Mouse (Mus musculus) spleen, postnatal 10 days (tissue): ENCODE measurements around the gene Peg10.

Experiments
- DNase-seq, 2 experiments: peaks; one replicate each; pipeline ENCODE4 v3.0.0; 2021 to 2022; ENCODE audit warnings: low spot score in 2 of 2

The Peg10 gene

GRCm38 (mm10) chr6:4746696-4747439 is at the start of gene Peg10, which contains the start of gene Sgce:
Peg10 (plus strand) TSS chr6:4747306.
Sgce (minus strand) TSS chr6:4747207.
- peak; percentile 9 to 52 for DNase-seq

DNA sequence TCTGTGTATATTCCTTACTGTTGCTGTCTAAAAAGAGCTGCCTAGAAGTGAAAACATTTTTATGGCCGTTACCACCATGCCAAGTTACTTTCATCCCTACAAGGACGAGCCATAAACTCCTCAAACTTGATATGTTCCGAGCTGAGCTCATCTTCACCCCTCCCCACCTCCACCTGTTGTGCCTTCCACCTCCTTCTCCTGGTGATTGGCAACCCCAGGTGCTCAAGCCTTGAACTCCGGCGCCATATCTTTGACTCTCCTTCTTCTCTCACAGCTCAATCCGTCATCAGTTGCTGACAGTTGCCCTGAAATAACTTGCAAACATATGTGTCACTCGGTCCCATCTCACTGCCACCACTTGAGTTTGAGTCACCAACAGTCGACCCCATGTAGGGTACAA is 45.5 kb upstream of the Peg10 start:
- DNase-seq, result no peak

DNA sequence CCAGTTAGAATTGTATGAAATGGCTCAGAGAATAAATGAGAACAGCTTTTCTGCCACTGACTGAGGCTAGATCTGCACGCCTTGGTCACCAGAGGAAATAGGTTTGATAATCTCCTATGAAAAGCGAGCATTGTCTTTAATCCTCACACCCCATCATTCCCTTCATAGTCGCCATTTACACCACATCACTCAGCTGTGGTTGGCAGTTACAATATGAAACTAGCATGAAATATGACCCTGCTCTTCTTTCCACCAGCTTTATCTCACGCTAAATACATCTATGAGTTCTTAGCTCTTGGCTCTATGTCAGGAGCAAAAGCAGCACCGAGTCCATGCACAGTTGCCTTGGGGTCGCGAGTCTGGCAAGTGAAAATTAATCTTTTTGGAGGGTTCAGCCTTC is 43.2 kb upstream of the Peg10 start:
- DNase-seq, result no peak

GRCm38 (mm10) chr6:4706415-4706814 is 40.7 kb upstream of the Peg10 start:
- DNase-seq, result no peak

- no peak for DNase-seq
These were observed 38.1 kb upstream of the Peg10 start for GRCm38 (mm10) chr6:4708971-4709370.

- no peak for DNase-seq
These were observed 30.9 kb upstream of the Peg10 start for GRCm38 (mm10) chr6:4716171-4716570.

DNA sequence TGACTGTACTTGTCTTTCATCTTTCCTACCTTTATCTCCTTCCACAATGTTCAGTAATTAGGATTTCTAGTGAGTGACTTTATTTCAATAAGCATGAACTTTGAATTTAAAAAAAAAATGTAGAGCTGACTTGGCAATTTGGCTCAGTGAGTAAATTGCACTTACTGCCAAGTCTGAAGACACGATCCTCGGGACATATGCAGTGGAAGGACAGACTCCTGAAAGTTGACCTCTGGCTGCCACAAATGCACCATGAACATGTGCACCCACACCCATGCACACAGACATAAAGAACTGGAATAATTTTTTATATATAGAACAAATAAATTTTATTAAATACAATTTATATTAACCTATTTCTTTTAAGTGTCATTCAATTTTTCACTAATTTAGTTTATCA is 29.8 kb upstream of the Peg10 start:
- no peak for DNase-seq

DNA sequence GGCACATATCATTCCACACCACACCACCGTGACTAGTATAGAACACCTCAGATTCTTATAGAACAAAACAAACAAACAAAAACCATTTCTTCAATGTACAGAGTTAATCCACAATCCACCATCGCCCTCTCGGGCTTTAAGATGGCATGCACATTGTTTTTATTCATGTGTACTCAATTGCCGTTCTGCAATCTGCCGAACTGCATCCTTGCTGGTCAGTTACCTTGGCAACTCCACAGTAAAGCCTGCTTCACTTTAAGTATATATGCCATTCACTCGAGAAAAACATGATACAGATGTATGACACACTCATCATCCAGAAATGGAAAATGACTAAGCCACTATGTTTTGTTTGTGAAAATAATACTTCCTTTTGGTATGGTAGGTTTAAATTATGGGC is 25.0 kb upstream of the Peg10 start:
- no peak for DNase-seq

- no peak for DNase-seq
These were observed 24.4 kb upstream of the Peg10 start for GRCm38 (mm10) chr6:4722739-4723138.

DNA sequence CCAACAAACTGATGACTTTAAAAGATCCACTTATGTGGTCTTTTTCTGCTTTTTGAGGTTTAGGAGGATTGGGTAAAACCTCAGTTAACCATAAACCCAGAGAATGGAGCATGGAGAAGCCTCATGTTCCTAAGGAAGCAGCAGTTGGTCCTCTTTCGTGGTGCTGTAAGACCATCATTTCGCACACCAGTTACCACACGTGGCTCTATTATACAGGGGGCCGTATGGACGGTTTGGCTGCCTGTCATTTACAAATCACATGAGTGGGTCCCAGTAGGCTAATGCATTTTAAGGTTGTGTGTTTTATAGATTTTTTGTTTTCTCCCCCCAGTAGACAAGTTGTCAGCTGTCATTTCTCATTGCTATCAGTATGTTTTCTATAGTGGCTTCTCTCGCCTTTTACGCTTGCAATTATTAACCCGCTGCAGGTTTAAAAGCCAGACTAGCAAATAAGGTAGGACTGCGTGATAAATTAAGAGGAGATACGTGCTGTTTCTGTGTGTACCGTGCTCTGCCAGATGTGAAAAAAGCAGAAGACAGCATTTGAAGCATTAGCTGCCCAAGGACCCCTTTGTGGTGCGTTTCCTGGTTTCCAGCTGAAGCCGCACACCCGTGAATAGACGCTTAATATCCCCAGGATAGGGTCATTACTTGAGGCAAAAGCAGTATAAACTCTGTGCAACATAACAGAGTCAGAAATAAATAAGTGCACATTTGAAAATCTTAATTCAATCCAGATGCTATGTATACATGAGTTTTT is 22.9 kb upstream of the Peg10 start:
- no peak for DNase-seq

DNA sequence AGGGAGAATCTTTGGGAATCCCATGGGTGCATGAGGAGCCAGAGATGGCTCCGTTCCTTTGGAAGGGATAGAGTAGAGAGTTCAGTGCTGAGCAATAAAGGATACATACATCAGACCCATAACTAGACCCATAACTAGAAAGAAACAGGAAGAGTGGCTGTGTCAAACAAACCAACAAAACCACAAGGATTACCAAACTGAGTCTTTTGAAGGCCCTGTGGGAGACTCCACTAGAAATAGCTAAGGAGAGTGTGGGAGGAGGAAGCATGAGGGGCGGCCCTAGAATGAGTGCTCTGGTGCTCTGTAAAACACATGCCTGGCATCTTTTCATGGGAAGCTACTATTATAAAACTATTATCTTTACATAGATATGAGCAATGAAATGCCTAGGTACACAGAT is 18.8 kb upstream of the Peg10 start:
- DNase-seq, result no peak

DNA sequence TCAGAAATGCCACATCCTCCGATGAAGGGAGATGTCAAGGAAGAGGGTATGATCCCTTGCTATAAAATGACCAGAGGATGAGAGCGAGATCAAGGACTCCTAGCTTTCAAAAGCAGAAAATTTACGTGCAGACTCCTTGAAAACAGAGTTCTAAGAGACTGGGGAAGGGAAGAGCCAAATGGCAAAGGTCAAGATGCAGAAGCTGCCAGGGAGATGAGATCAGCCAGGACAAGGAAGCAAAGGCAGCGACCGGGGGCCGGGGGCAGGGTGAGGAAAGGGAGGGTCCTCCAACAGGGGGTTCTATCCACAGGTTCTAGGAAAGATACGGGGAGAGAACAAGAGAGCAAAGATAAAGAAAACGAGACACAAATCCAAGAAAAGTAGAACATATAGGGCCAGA is 15.4 kb upstream of the Peg10 start:
- no peak for DNase-seq

DNA sequence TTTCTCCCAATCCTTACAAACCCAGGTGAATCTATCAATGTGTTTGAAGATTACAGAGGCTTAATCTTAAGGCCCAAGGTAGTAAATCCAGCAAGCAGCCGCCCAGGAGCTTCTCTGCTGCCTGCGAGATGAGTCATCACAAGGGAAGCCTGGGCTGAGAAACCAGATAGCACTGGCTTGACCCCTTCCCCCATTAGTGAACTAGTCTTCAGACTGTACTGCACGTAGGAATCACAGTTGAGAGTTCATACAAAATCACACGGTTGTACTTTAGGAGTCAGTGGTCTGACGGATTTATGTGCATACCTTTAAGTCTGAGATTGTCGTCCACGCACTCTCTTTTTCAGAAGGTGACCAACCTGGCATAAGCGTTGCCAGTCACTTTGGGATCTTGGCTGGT is 13.9 kb upstream of the Peg10 start:
- DNase-seq, result no peak

DNA sequence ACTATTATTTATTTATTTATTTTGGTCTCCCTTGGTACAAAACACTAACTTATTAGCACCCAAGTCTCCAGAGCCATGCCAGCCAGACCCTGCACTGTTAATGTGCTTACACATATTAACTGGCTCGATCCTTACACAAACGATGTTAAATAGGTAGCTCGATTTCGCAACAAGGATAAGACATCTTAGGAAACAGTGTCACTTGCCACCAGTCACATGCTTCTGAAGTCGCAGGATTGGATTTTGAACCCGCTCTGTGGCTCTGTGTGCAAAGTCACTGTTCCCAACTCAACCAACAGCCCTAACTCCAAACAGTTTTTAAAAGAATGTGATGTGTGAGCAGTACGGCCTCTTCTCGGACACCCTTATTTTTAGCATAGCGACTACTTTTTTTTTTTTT is 10.7 kb upstream of the Peg10 start:
- DNase-seq, result no peak

DNA sequence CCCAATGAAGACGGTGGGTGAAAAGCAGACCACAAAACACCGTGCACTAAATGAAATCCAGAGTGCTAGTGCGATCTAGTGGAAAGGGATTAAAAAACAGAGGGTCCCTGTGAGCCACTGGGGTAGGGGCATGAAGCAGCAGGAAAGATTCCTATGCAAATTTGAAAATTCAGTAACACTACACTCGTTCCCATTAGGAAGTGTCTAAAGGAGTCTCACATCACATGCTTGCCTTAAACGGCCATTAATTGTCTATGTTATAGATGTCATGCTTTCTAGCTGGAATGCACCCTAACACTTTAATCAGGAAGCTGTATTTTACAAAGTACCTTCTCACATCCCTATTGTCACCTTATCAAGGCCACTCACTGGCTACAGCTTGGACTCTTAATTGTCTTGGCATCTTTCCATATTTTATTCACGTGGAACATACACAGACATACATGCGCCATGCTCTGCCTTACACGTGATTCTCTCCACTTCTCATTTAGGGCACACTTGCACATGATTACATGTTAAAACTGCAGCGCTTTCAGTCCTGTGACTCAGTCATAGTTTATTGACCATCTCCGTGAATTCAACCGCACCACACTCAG is 9.0 kb upstream of the Peg10 start:
- no peak for DNase-seq

DNA sequence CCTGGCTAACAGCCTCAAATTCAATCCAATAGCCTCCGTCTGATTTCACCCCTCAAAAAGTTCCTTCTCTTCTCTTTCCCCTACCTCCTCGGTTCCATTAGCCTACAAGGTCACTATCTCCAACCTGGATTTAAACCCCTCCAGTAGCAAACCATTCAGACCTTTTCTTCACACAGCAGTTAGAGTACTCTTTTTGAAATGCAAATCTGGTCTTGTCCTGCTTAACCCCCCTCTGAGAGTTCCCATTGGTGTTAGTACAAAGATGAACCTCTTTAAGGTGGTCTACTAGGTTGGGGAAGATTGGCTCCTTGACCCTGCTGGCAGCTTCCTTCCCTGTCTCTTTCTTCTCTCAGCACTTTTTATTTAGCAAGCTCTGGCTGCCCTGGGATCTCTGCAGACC is 8.4 kb upstream of the Peg10 start:
- no peak for DNase-seq

GRCm38 (mm10) chr6:4739522-4740355 is 7.4 kb upstream of the Peg10 start:
- no peak for DNase-seq

GRCm38 (mm10) chr6:4740511-4740910 is 6.6 kb upstream of the Peg10 start:
- DNase-seq, result no peak

GRCm38 (mm10) chr6:4746036-4746695 is 940 bp upstream of the Peg10 start:
- no peak for DNase-seq

DNA sequence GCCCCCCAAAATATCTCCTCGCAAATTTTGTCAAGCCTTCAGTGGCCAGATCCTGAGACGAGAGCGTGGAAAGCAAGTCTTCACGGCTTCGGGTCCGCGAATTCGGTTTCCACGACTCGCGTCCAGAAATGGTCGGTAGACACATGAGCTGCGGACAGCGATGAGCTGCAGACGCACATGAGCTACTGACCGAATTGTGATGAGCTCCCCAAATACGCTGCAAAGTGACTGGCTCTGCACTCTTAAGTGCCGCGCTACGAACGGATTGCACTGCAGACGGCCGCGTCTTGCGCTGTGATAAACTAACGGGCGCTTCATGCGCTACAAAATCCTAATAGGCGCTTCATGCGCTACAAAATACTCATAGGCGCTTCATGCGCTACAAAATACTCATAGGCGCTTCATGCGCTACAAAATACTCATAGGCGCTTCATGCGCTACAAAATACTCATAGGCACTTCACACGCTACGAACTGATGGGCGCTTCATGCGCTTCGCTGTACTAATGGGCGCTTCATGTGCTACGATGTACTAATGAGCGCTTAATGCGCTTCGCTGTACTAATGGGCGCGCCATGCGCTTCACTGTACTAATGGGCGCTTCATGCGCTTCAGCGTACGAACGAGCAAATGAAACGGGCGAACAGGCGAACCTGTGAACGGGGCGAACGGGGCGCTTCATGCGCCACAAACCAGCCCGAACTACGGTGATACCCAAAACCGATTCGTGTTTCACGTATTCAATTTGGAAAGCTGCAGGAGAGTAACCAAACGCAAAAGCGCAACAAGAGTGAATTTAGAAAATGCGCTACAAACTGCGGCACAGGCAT is 785 bp downstream of the Peg10 start:
- DNase-seq, result peak; percentile 6 to 24
